Mouse (Mus musculus): ENCODE data around the gene Fbxo46. TPM values are rescaled to one million over a fixed set of nuclear protein-coding genes. Genes with fewer than 3 reads are reported as not detected.

Gene Fbxo46
- polyA plus RNA-seq, 1 experiment: 49.3 TPM

GRCm38 (mm10) chr7:19177216-19177615 lies 57.6 kb downstream of the Fbxo46 start:
- H3K4me1 ChIP-seq (ENCODE audit: control insufficient read depth, insufficient read depth, low read length): peaks cover 49% of the 10 kb centered on the region
- peak overlapping the region; percentile 84 for H3K4me3 ChIP-seq (ENCODE audit: control insufficient read depth, low read depth, low read length)

DNA sequence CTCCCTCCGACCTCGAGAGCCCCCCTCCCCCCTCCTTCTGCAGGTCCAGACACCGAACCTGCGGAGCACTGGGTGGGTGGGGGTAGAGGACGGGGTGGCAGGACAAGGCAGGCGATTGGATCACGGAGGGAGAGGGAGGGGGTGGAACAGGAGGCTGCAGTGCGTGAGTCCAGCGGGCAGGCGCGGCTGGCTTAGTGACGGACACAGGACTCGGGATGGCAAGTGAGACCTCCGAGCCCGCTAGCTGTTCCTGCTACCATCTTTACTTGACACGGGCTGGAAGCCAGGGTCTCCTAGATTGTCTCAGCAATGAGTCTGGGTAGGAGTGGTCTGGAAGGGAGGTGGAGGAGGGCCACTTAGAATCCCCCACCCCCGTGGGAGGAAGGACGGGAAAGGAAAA lies 58.4 kb downstream of the Fbxo46 start:
- Histone ChIP-seq H3K4me1 (ENCODE audit: control insufficient read depth, insufficient read depth, low read length) (peaks cover 42% of the 10 kb centered on the region), H3K27ac (ENCODE audit: control insufficient read depth, insufficient read depth, low read depth, low read length) (no peak overlapping the region), H3K4me3 (ENCODE audit: control insufficient read depth, low read depth, low read length) (peak overlapping the region; percentile 84), H3K36me3 (ENCODE audit: control insufficient read depth, insufficient read depth, low read length) (no peaks in the 10 kb centered on the region), H3K27me3 (ENCODE audit: control insufficient read depth, insufficient read depth, low read length) (peaks cover 7% of the 10 kb centered on the region)
- TF ChIP-seq POLR2A (IDR thresholded peaks at IDR 0.05; ENCODE audit: control insufficient read depth, low read depth, low read length): no peak
- TF ChIP-seq CTCF (IDR thresholded peaks at IDR 0.05; ENCODE audit: control insufficient read depth, insufficient read depth, insufficient replicate concordance, low read depth, low read length): no peak

More at GRCm38 (mm10) chr7:19177216-19177615, 57.6 kb downstream of the Fbxo46 start:
- Histone ChIP-seq H3K27me3 (ENCODE audit: control insufficient read depth, insufficient read depth, low read length) (peaks cover 7% of the 10 kb centered on the region), H3K36me3 (ENCODE audit: control insufficient read depth, insufficient read depth, low read length) (no peaks in the 10 kb centered on the region), H3K27ac (ENCODE audit: control insufficient read depth, insufficient read depth, low read depth, low read length) (no peak overlapping the region)
- TF ChIP-seq CTCF (IDR thresholded peaks at IDR 0.05; ENCODE audit: control insufficient read depth, insufficient read depth, insufficient replicate concordance, low read depth, low read length) (no peak), POLR2A (IDR thresholded peaks at IDR 0.05; ENCODE audit: control insufficient read depth, low read depth, low read length) (0 out of 2 replicates have a peak, but pooled peaks have one; percentile 8)

- TF ChIP-seq CTCF (IDR thresholded peaks at IDR 0.05; ENCODE audit: control insufficient read depth, insufficient read depth, insufficient replicate concordance, low read depth, low read length) (peak; percentile 76), POLR2A (IDR thresholded peaks at IDR 0.05; ENCODE audit: control insufficient read depth, low read depth, low read length) (no peak)
- Histone ChIP-seq H3K27ac (ENCODE audit: control insufficient read depth, insufficient read depth, low read depth, low read length) (no peak overlapping the region), H3K36me3 (ENCODE audit: control insufficient read depth, insufficient read depth, low read length) (no peaks in the 10 kb centered on the region), H3K4me1 (ENCODE audit: control insufficient read depth, insufficient read depth, low read length) (peaks cover 41% of the 10 kb centered on the region), H3K27me3 (ENCODE audit: control insufficient read depth, insufficient read depth, low read length) (peaks cover 7% of the 10 kb centered on the region), H3K4me3 (ENCODE audit: control insufficient read depth, low read depth, low read length) (peak overlapping the region; percentile 84)
Measured at GRCm38 (mm10) chr7:19178443-19179092, 58.9 kb downstream of the Fbxo46 start.

GRCm38 (mm10) chr7:19179173-19179572 lies 59.5 kb downstream of the Fbxo46 start:
- Histone ChIP-seq H3K4me3 (ENCODE audit: control insufficient read depth, low read depth, low read length) (peak overlapping the region; percentile 79), H3K4me1 (ENCODE audit: control insufficient read depth, insufficient read depth, low read length) (peaks cover 41% of the 10 kb centered on the region), H3K27me3 (ENCODE audit: control insufficient read depth, insufficient read depth, low read length) (peaks cover 7% of the 10 kb centered on the region), H3K36me3 (ENCODE audit: control insufficient read depth, insufficient read depth, low read length) (no peaks in the 10 kb centered on the region), H3K27ac (ENCODE audit: control insufficient read depth, insufficient read depth, low read depth, low read length) (no peak overlapping the region)
- TF ChIP-seq CTCF (IDR thresholded peaks at IDR 0.05; ENCODE audit: control insufficient read depth, insufficient read depth, insufficient replicate concordance, low read depth, low read length): peak; percentile 51; the same call in 1 of the 2 replicates
- no peak for TF ChIP-seq POLR2A (IDR thresholded peaks at IDR 0.05; ENCODE audit: control insufficient read depth, low read depth, low read length)

- Histone ChIP-seq H3K36me3 (ENCODE audit: control insufficient read depth, insufficient read depth, low read length) (no peaks in the 10 kb centered on the region), H3K27ac (ENCODE audit: control insufficient read depth, insufficient read depth, low read depth, low read length) (no peak overlapping the region), H3K4me1 (ENCODE audit: control insufficient read depth, insufficient read depth, low read length) (peaks cover 41% of the 10 kb centered on the region), H3K4me3 (ENCODE audit: control insufficient read depth, low read depth, low read length) (peak overlapping the region; percentile 79), H3K27me3 (ENCODE audit: control insufficient read depth, insufficient read depth, low read length) (peaks cover 7% of the 10 kb centered on the region)
- no peak for TF ChIP-seq CTCF (IDR thresholded peaks at IDR 0.05; ENCODE audit: control insufficient read depth, insufficient read depth, insufficient replicate concordance, low read depth, low read length)
- TF ChIP-seq POLR2A (IDR thresholded peaks at IDR 0.05; ENCODE audit: control insufficient read depth, low read depth, low read length): no peak
Measured at GRCm38 (mm10) chr7:19179936-19180335, 60.3 kb downstream of the Fbxo46 start.

DNA sequence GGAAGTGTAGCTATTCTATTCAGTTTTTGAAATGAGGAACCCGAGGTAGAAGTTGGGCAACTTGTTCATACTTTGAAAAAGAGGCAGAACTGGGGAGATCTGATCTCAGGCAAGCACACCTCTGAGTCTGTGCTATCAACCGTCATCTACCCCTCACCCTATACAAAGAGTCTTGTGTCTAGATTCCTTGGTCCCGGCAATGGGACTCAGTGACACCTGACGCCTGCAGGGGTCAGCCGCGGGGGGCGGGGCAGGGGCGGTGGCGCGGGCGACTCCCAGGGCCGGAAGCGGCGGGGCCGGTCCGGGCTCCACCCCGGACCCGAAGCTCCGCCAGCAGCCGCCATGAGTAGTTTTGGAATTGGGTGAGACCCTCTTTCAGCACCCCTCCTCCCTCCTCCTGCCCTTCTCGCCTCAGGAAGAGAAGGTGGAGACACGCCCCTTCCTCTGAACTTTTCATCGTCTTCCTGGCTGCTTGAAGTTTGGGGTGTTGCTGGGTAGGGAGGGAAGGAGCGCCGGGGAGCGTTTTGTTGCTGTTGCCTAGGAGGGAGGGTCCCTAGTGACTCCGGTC lies 61.3 kb downstream of the Fbxo46 start:
- Histone ChIP-seq H3K4me1 (ENCODE audit: control insufficient read depth, insufficient read depth, low read length) (peaks cover 41% of the 10 kb centered on the region), H3K27me3 (ENCODE audit: control insufficient read depth, insufficient read depth, low read length) (peaks cover 7% of the 10 kb centered on the region), H3K27ac (ENCODE audit: control insufficient read depth, insufficient read depth, low read depth, low read length) (no peak overlapping the region), H3K36me3 (ENCODE audit: control insufficient read depth, insufficient read depth, low read length) (no peaks in the 10 kb centered on the region), H3K4me3 (ENCODE audit: control insufficient read depth, low read depth, low read length) (peak overlapping the region; percentile 81)
- TF ChIP-seq CTCF (IDR thresholded peaks at IDR 0.05; ENCODE audit: control insufficient read depth, insufficient read depth, insufficient replicate concordance, low read depth, low read length): no peak
- no peak for TF ChIP-seq POLR2A (IDR thresholded peaks at IDR 0.05; ENCODE audit: control insufficient read depth, low read depth, low read length)

GRCm38 (mm10) chr7:19184250-19184649 lies 64.6 kb downstream of the Fbxo46 start:
- Histone ChIP-seq H3K36me3 (ENCODE audit: control insufficient read depth, insufficient read depth, low read length) (no peaks in the 10 kb centered on the region), H3K27me3 (ENCODE audit: control insufficient read depth, insufficient read depth, low read length) (peaks cover 3% of the 10 kb centered on the region), H3K4me1 (ENCODE audit: control insufficient read depth, insufficient read depth, low read length) (peaks cover 17% of the 10 kb centered on the region), H3K27ac (ENCODE audit: control insufficient read depth, insufficient read depth, low read depth, low read length) (no peak overlapping the region), H3K4me3 (ENCODE audit: control insufficient read depth, low read depth, low read length) (no peak overlapping the region)
- TF ChIP-seq POLR2A (IDR thresholded peaks at IDR 0.05; ENCODE audit: control insufficient read depth, low read depth, low read length): no peak
- no peak for TF ChIP-seq CTCF (IDR thresholded peaks at IDR 0.05; ENCODE audit: control insufficient read depth, insufficient read depth, insufficient replicate concordance, low read depth, low read length)

Data from testis, adult 2 months (tissue).